Mouse (Mus musculus) mouse embryonic stem cell (cell line): ENCODE measurements at regions not wholly inside any gene's neighbourhood (a gene's known extent, or its start where the extent isn't known, plus 50 kb on each side); places are given as distances from the start of the nearest gene placed in this dataset.

ENCODE experiments used
- in situ Hi-C, 2 experiments: fragments of 300-500 bp; cut with MboI; formaldehyde crosslinking; loops; 1 replicate in 1 of 2; 3 replicates in 1 of 2; pipeline ENCODE4 v1.14.3; 2019 to 2020; ENCODE audit warnings: low sequenced_read_pairs in 2 of 2, low pct_unique_long_range_greater_than_20kb in 1 of 2, mixed read lengths in 1 of 2; ENCODE audit not compliant: unreplicated experiment in 1 of 2

DNA sequence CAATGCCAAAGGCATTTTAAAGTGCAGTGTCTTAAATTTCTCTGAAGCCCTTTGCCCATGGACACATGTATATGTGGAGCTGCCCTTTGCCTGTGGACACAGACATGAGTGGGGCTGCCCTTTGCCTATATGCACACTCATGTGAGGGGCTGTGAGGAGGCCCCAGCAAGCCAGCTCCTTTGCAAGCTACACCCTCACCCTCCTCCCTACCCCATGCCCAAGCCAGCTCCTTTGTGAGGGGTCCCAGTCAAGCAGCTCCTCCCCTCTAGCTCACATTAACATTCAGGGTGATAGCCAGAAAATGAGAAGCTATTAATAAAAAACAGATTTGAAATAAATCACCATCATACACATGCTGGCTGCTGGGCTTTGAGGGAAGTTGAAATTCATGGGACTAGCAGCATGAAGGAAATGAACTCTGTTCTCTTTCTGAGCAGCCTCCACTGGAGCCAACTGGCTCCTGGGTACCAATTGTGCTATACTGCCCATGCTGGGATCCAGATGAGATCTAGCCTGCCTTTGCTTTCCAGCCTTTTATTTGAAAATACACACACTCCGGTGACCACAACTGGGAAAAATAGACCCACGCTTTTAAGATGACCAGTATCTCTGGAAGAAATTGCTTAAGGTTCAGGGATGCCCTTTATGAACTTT is 151.4 kb downstream of the Abcc12 start:
- in situ Hi-C loops: no loop called here

DNA sequence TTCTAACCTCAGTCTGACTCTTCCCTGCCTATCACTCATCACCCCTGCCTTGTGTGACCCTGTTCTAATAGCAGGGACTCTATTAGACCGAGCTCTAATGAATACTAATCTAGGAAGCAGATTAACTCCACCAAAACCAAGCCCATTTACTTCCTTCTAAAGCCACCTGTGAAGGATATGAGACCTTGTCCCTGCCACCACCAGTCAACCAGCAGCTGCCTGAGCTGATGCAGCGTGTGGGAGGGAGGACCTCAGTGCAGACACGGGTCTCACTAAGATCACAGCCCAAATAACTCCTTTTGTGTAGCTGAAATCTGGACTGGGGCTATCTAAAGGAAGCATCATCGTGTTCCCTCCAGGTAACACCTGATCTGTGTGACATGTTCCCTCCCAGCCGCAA is 152.4 kb downstream of the Abcc12 start:
- in situ Hi-C loops: no loop called here

DNA sequence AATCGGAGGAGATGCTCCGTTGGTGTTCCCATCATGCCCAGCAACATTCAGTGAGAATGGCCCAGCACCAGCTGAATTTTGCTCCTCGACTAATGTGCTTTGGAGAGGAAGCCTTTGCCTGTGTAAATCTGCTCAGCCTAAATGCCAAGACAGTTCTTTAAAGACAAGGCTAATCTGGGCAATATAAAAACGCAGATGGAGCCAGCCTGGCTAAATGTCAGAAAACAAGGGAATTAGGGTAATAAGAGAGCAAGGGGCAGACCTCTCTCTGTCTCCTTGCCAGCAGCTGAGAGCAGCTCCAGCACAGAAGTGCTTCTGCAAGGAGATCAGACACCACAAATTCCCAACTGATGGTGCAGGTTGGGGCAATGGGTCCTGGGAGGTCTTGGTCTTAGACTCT is 154.4 kb downstream of the Abcc12 start:
- in situ Hi-C loops: no loop called here

DNA sequence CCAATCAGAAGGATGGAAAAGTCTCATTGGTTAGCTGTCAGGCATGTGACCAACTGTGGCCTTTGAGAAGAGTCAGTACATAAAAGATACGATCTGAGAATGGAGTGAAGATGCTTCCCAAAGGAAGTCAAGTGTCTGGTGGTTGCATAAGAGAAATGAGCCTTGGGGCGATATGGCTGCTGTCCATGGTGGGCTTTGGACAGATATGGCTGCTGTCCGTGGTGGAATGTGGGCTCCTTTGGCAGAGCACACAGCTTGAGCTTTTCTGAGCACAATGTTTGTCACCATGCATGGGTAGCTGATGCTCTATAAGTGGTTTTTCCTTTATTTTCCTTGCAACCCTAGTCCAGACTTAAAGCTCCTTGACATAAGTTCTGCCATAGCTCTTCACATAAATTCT is 155.1 kb downstream of the Abcc12 start:
- in situ Hi-C loops: no loop called here

DNA sequence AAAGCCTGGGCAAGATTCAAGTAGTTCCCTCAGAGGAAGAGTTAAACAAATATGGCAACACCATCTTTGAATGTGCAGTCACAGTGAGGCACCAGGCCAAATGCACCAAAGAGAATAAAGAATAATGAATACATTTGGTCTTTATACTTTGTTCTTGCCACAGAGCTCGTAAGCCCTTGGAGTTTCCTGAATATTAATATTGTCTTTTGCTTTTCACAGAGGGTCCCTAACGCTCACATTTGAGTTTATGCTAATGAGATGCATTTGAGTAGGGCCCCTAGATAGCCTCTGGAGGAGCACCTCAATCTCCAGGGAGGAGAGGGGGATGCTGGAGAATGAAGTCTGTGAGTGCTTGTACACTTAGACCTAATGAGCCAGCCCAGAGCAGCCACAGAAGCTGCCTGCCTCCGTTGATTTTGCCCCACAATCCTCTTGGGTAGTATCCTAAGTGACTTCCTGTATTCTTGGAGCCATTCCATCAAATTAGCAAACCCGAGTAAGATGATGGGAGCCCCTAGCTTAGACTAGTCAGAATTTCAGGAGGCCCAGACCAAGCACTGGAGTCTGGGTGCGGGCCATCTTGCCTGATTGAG is 161.3 kb downstream of the Abcc12 start:
- in situ Hi-C loops: no loop called here

DNA sequence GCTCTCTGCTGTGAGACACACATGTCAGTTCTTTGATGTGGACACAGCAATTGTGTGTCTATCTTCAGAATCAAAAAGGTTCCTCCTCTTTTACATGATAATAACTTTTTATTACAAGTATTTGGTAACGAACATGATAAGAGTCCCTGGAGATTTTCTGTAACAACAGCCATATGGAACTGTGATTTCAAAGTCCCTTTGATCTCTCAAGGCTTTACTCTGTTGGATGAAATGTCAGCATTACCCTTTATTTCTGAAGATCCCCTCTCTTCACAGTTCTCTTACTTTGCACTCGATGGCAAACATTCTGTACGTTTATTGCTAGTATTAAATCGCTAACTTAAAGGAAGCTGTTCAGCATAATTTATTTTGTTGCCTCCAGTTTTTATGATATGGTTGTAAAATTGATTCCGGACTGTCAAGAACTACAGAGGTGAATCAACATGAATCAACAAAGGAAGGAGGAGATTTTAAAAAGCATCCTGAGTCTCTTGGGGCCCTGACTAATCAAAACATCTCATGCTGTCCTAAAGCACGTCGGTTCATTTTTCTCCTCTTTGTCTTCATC is 162.0 kb downstream of the Abcc12 start:
- in situ Hi-C loops: no loop called here

DNA sequence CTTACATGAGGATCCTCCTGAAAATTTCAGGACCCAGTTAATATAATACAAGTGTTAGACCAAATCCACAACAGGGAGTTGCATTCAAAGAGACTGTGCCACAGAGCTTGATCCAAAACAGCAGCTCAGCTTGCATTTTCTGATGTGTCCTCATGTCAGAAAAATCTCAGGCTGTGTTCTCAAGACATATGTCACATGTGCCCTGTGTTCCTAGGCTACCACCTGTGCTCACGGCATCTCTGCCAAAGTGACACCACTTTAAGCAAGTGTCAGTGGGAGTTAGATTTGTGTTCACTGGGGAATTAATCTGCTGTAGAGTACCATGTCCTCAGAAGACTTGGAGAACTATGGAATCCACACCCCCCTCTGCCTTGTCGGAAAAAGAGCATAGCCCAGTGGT is 165.3 kb downstream of the Abcc12 start:
- in situ Hi-C loops: no loop called here

DNA sequence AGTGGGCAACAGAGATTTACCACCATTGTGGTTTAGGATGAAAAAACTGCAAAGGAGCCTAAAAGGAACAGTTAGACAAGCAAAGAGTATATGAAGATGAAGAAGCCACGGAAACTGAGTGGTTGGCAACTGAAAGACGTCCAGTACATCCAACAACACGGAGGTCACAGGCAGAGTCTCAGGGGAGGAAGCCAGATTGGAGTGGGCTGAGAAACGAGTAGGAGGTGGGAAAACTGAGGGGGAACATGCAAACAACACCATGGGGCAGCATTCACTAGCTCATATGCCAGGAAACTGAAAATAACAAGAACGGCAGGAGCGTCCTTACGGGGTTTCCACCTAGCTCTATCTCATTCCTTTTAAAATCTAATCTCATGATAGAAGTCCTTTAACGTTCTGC is 169.3 kb downstream of the Abcc12 start:
- in situ Hi-C loops: no loop called here

DNA sequence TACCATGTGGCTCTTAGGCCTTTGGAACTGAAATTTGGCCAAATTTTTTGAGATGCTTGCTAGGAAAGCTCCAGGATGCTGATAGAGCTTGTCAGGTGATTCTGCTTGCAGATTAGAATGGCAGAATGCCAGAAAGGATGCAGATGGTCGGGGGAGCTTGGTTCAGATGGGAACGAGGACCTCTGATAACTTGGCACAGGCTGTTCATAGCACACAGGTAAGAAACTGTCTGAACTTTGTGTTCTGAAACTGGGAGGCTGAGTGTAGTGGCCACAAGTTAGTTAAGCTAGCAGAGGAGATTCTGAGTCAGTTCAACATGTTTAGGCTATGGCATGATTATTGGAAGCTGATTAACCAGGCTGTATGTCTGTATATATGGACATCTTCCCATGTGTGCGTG is 174.3 kb downstream of the Abcc12 start:
- in situ Hi-C loops: no loop called here

DNA sequence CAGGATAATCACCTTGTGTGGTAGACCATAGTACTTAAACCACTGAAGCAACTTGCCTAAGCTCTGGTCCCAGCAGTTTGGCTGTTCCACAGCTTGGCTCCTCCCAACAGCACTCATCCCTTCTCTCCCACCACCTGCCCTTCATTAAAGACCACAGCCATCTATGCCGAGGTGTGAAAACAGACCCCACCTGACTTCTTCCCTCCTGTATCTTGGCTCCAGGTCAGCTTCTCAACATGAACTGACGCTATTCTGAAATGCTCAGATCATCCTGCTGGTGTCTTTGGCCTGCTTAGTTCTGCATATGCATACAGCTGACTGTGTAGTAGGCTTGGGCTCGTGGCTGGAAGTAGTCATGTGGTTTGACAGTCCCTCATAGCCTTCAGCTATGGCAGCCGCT is 177.1 kb downstream of the Abcc12 start:
- in situ Hi-C loops: no loop called here

DNA sequence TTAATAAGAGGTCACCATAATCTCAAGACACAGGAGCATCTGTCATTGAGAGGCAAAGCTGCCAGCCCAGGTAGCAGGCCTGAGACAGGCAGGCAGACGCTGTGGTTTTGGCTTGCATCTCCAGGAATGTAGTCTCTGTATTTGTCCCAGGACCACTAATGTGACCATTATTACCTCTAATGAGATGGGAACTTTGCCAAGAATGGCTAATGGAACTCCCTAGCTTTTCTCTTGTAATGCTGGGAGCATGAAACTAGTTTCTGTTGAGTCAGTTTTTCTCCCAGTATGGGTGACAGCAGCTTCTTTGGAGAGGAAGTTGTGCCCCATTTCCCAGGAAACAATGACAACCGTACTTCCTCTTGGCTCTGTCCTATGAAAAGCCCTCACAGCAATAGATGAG is 178.5 kb downstream of the Abcc12 start:
- in situ Hi-C loops: no loop called here

DNA sequence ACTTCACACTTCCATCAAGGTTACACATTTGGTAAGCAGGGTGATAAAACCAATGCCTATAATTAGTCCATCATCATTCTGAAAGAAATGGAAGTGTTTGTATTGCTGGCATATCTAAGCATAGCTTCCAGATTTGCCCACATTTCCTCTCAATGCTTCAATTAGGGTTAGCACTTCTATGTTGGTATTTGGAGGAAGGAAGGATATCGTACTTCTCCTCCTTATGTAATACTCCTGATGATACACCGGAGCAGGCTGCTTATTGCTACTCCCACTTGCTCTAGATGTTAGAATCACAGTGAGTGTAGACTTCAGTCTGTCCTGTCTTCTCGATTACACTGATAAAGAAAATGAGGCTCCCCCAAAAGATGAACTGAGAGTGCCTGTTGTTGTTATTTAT is 185.4 kb downstream of the Abcc12 start:
- in situ Hi-C loops: no loop called here

DNA sequence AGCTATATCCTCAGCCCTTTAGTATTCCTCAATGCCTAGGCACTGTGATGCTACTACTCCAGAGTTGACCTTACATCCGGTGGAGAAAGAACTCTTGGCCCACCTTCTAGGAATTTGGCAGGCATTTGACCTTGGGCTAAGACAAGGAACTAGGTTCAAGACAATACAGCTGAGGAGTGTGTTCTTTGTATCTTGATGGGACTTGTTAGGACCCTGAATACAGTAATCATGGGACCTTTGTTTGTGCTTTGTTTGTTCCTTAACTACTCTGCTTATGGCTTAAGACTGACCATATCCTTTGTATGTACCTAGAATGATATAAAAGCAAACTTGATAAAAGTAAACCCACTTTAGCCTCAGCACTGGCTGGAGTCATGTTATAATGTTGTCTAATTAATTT is 186.7 kb downstream of the Abcc12 start:
- in situ Hi-C loops: no loop called here

DNA sequence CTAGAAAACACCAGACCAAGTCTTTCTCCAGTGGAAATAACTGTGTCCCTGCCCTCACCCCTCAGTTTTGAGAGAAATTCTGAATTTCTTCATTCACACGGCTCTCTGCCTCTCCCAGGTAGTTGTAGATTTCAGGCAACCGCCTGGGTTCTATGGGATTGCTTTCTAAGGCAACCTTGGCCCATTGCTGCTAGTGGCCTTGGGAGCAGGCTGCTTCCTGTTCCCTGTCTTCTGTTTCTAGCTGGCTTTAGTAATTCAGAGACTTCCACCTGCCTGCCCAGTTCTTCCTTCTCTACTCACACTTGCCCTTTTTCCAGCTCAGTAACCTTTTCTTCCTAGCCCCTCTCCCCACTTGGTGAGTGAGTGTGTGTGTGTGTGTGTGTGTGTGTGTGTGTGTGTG is 187.1 kb downstream of the Abcc12 start:
- in situ Hi-C loops: no loop called here

DNA sequence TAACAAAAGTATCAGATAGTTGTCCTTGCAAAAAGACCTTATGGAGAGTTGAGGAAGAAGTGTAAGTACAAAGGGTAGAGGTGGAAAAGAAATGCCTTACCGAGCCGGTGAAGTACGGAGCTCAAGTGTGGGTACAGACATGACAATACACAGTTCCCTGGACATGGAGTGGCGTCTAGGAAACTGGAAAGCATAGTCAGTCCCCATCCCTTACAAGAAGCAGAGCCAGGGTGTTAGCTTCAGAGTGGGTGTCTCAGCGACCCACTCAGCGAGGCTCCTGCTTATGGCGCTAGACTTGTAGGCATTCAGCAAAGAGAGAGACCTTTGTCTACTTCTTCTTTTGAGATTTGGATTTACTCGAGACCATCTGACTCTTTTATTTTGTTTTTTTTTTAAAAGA is 189.8 kb downstream of the Abcc12 start:
- in situ Hi-C loops: no loop called here

DNA sequence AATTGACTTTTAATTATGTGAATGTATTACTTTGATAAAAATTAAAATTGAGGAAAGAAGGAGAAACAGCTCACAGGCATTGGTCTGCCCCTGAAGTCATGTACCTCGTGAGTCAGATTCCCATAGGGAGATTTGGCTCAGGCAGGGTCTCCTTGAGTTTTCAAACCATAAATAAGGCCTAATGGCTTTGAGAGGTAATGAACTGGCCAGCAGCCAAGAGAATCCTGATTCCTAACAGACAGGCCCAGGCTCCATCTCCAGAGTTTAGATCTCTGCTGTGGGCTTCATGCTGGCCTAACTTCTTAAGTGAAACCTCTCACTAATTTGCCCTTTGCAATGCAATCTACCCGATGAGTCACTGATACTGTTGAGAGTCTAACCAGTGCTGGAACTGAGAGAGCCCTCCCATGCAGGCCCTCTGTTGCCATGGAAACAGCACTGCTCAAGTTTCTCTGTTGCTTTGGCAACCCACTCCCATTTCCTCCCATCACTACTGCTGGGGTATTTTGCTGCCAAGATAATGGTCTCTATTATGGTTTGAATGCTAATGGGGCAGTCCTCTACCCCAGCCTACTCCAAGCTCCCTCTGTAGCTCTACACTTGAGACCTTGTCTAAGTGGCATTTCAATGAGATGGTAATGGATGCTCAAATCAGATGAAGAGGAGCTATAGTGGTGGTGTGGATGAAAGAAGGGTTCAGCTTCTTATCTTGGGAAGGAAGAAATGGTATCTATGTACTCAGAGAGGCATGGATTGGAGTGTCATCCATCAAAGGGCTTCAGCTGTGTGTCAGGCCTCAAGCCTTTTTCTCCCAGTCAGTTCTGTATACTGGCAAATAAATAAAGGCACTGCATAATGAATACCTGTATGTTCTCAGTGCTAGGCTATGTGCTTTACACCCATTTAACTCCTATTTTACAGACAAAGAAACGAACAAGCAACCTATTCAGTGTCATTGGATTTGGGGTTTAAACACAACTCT is 190.5 kb downstream of the Abcc12 start:
- in situ Hi-C loops: no loop called here

DNA sequence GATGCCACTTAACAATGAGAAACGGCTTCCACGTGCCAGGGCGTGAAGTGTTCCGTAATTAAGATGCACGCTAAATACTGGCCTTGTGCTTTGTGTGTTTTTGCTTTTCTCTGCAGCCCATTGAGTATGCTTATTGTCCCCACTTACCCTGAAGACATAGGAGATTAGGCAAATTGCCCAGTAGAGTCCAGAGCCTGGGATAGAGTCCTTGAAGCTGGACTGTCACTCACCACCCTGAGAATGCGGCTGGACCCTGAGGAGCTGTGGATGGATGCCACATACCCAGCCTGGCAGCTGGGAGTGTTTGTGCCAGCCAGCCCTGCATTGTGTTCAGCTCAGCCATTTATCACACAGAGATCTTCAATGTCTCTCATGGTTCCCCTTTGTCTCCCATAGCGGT is 195.2 kb downstream of the Abcc12 start:
- in situ Hi-C loops: no loop called here

DNA sequence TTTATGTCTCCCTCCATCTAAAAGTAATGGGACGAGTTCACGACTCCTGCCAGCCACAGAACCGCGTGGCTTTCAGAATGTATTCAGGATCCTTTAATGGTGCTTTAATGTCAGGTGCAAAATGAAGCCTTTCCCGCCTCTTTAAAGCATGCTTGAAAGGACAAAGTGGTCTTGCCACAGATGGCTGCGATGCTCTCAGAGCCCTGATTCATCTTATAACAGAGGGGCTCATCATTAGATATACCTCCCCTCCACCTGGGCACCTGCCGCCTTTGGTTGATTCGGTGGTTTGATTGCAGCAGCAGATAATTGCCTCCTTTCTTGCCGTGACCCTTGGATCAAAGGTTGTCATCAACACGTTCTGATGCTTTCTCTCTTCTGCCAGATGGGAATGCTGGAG is 198.5 kb downstream of the Abcc12 start:
- in situ Hi-C loops: no loop called here

DNA sequence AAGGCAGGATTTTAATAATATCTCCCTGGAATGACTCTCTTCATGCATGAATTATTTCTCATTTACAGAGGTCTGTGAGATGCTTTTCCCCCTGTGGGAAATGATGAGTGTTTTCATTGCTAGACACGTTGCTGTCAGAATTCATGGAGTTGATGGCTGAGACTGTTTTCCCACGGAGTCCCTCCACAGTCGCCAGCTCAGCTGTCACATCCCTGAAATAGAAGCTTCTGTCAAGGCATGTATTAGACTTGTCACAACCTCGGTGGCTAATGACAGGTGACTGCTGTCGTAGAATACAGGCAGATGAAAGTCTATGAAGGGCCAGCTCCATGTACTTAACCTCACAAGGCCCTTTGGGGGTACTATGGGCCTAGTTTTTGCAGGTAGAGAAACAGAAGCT is 212.4 kb downstream of the Abcc12 start:
- in situ Hi-C loops: no loop called here
